Mouse (Mus musculus): ENCODE data around the gene Mucl3.

DNA sequence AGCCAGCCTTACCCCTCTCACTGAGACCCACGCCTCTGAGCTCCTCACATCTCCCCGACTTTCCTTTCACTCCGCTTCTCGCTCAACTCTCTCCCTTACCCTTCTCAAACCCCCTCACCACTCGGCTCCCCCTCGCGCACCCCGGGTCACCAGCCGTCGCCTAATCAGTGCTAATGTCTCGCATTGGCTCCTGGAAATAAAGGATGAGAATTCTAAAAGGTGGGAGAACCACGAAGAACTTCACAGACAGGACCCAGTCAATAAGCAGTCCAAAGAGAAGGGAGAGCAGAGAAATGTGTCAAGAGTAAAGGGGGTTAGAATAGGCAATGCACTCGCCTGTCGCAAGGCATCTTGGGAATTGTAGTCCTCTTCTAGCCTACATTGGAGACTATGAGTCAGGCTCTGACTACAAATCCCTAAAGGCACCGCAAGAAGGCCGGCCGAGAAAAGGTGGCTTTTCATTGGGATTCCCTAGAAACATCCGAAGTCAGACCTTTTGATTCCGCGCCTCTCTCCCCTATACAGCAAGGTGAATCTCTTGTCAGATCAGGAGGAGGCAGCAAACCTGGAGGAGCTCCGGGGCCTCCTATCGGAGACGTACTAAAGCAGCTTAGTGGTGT is 30.0 kb upstream of the Mucl3 start, which contains the start of gene Gtf2h4:
- no peak; the same call in 1 of the 2 replicates for TF ChIP-seq CTCF (IDR thresholded peaks at IDR 0.05)
- TF ChIP-seq POLR2A (IDR thresholded peaks at IDR 0.05; ENCODE audit: insufficient read depth, low read depth, low read length), result peak; percentile 76
